Mouse (Mus musculus) liver, embryonic 14.5 days (tissue): Measurements from ENCODE around the gene Furin. TPM values are rescaled to one million over a fixed set of nuclear protein-coding genes. Genes with fewer than 3 reads are reported as not detected.

Experiments used
- ATAC-seq: fragments of 200-750 bp; cut with Nextera tagmentation; 2 replicates; pipeline ENCODE4 v1.8.0; 2017; ENCODE audit warnings: moderate number of reproducible peaks, mild to moderate bottlenecking, moderate library complexity; ENCODE audit not compliant: insufficient read depth
- DNase-seq, 3 experiments: peaks; one replicate each; pipeline ENCODE4 v3.0.0-alpha.2; 2012 to 2013; ENCODE audit warnings: low read depth in 3 of 3, low spot score in 3 of 3
- H3K27ac ChIP-seq: fragments of 300-500 bp; sonication (generic); 2 replicates; pipeline ENCODE4 v1.5.1; 2014; ENCODE audit warnings: moderate library complexity, mild to moderate bottlenecking, control low read depth, inconsistent platforms
- H3K27me3 ChIP-seq: fragments of 300-500 bp; sonication (generic); 2 replicates; pipeline ENCODE4 v1.6.1; 2014; ENCODE audit warnings: mild to moderate bottlenecking, low read length, moderate library complexity; ENCODE audit not compliant: control insufficient read depth, insufficient read depth
- H3K36me3 ChIP-seq: fragments of 300-500 bp; sonication (generic); replicated peaks from 2 replicates; pipeline ENCODE4 v1.6.1; 2014; ENCODE audit warnings: low read depth; ENCODE audit not compliant: control insufficient read depth, insufficient read depth
- H3K4me1 ChIP-seq, 2 experiments: fragments of 200-500 bp in 1 of 2; fragments of 300-500 bp in 1 of 2; sonication (generic) in 1 of 2; replicated peaks; 2 replicates each; pipeline ENCODE4 v1.6.1; 2012 to 2014; ENCODE audit warnings: antibody characterized with exemption in 1 of 2, inconsistent platforms in 1 of 2, low read length in 1 of 2; ENCODE audit not compliant: control insufficient read depth in 2 of 2, insufficient read depth in 2 of 2
- H3K4me2 ChIP-seq: fragments of 300-500 bp; sonication (generic); 2 replicates; pipeline ENCODE4 v1.6.1; 2014; ENCODE audit warnings: low read depth, mild to moderate bottlenecking, control low read depth, moderate library complexity
- H3K4me3 ChIP-seq, 2 experiments: fragments of 200-500 bp in 1 of 2; fragments of 300-500 bp in 1 of 2; sonication (generic) in 1 of 2; 2 replicates each; pipeline ENCODE4 v1.5.1; 2012 to 2014; ENCODE audit warnings: low read depth in 2 of 2, low read length in 2 of 2, mild to moderate bottlenecking in 2 of 2, control low read depth in 1 of 2, inconsistent platforms in 1 of 2, moderate library complexity in 1 of 2; ENCODE audit not compliant: insufficient read depth in 1 of 2
- H3K9ac ChIP-seq: fragments of 300-500 bp; sonication (generic); replicated peaks from 2 replicates; pipeline ENCODE4 v1.6.1; 2014; ENCODE audit warnings: mild to moderate bottlenecking, control low read depth, moderate library complexity
- H3K9me3 ChIP-seq: fragments of 300-500 bp; sonication (generic); 2 replicates; pipeline ENCODE4 v1.6.1; 2016; ENCODE audit warnings: low read length, mixed read lengths; ENCODE audit not compliant: control insufficient read depth
- CTCF ChIP-seq: IDR thresholded peaks from 2 replicates; pipeline ENCODE4 v1.5.1; 2016; ENCODE audit warnings: antibody characterized with exemption, low read depth, control low read depth
- EP300 ChIP-seq: IDR thresholded peaks from 2 replicates; pipeline ENCODE4 v1.6.1; 2016; ENCODE audit warnings: antibody characterized with exemption, low read depth
- WGBS: fragments of 180-500 bp; shearing (Covaris S2); extraction: QIAGEN DNeasy Blood & Tissue Kit; methylation state at CpG from one replicate; pipeline ENCODE4 v1.1.7; 2014; ENCODE audit not compliant: insufficient replicate concordance; 5-methylcytosine and 5-hydroxymethylcytosine counted together
- polyA plus RNA-seq, 2 experiments: library from polyadenylated mRNA; depleted of rRNA in 1 of 2; stranded (reverse) in 1 of 2; unstranded in 1 of 2; fragments of >200 nt; fragmentation: Nextera tagmentation in 1 of 2; extraction: Ambion mirVana in 1 of 2; gene quantifications; 2 replicates each; pipeline versions ENCODE4 v1.2.1 to v1.2.3; 2012 to 2014

Gene Furin
- polyA plus RNA-seq, 2 experiments, result 3.8 to 6.0 TPM

DNA sequence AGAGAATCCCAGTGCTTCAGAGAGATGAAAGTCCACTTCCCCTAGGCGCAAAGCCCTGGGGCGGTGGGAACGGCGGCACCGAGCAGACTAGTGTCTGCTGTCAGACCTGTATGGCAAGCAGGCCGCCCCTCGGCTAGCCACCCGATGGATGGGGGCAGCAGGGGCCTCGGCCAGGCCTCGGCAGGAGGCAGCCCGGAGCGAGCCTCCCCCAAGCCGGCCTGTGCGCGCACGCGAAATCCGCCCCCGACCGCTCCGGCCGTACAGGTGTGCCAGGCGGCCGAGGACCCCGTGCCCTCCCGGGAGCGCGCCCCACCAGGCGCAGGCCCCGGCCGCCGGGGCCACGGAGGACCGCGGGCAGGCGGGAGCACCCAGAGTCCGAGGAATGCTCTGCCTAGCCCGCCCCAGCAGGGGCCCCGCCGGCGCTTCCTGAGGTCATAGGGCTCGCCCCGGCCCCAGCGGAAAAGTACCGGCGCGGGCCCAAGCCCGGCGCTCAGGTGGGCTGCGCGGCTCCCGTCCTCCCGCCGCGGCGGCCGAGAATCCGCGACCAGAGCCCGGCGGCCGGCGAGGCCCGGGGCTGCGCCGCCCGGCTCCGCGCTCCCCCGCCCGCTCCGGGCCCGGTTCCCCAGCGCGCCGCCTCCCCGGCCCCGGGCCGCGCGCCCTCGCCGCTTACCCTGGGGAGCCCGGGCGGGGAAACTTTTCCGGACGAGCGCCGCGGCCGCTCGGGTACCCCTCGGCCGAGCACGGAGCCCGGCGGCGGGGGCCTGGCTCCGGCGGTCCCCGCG lies 3.2 kb downstream of the Furin start:
- H3K4me3 ChIP-seq, result peak overlapping the region; percentile 61 to 63
- TF ChIP-seq EP300, result no peak
- TF ChIP-seq CTCF, result no peak

GRCm38 (mm10) chr7:80401041-80401859 lies 4.0 kb downstream of the Furin start:
- H3K4me2 ChIP-seq, result peak overlapping the region; percentile 69
- DNase-seq, result no peak
- H3K9ac ChIP-seq, result peak overlapping the region; percentile 63
- no peak for ATAC-seq
- no peak overlapping the region for H3K27ac ChIP-seq
- 22% methylated on average over 5 of the region's 5 CpGs for WGBS
- H3K4me3 ChIP-seq, result peak overlapping the region; percentile 61 to 63
- TF ChIP-seq EP300 (no peak), CTCF (no peak)
- peaks cover 32% of the 10 kb centered on the region for H3K27me3 ChIP-seq
- no peaks in the 10 kb centered on the region; the same call in 1 of the 2 replicates for H3K36me3 ChIP-seq
- H3K4me1 ChIP-seq, result peaks cover 0 to 9% of the 10 kb centered on the region in 2 experiments; a peak in 1 of 4 replicates
- H3K9me3 ChIP-seq, result no peaks in the 10 kb centered on the region

More for the DNA sequence above, 3.2 kb downstream of the Furin start:
- Histone ChIP-seq H3K9ac (peak overlapping the region; percentile 63), H3K4me1 (peaks cover 0 to 9% of the 10 kb centered on the region in 2 experiments; a peak in 1 of 4 replicates), H3K9me3 (no peaks in the 10 kb centered on the region), H3K4me2 (peak overlapping the region; percentile 69), H3K36me3 (no peaks in the 10 kb centered on the region), H3K27me3 (peaks cover 32% of the 10 kb centered on the region), H3K27ac (no peak overlapping the region)
- ATAC-seq (peak; percentile 55), DNase-seq (no peak)
- WGBS, result under 1% methylated on average over 101 of the region's 102 CpGs

GRCm38 (mm10) chr7:80400571-80400970 lies 4.7 kb downstream of the Furin start:
- Histone ChIP-seq H3K27ac (no peak overlapping the region), H3K9me3 (no peaks in the 10 kb centered on the region), H3K4me3 (peak overlapping the region in 1 of 2 experiments; percentile 10; a peak in 1 of 4 replicates), H3K36me3 (no peaks in the 10 kb centered on the region; the same call in 1 of the 2 replicates), H3K4me2 (peak overlapping the region; percentile 69), H3K4me1 (peaks cover 0 to 9% of the 10 kb centered on the region in 2 experiments; a peak in 1 of 4 replicates), H3K27me3 (peaks cover 32% of the 10 kb centered on the region), H3K9ac (no peak overlapping the region)
- DNase-seq (no peak), ATAC-seq (no peak)
- TF ChIP-seq CTCF (no peak), EP300 (no peak)
- 66% methylated on average over 6 of the region's 6 CpGs for WGBS

- WGBS, result 70% methylated on average over 5 of the region's 5 CpGs
- Histone ChIP-seq H3K9me3 (no peaks in the 10 kb centered on the region), H3K4me3 (no peak overlapping the region), H3K4me2 (peak overlapping the region; percentile 69), H3K27ac (no peak overlapping the region), H3K27me3 (peaks cover 32% of the 10 kb centered on the region), H3K4me1 (peaks cover 0 to 9% of the 10 kb centered on the region in 2 experiments; a peak in 1 of 4 replicates), H3K9ac (no peak overlapping the region), H3K36me3 (no peaks in the 10 kb centered on the region; the same call in 1 of the 2 replicates)
- no peak for DNase-seq
- TF ChIP-seq EP300, result no peak
- peak; percentile 31; the same call in 1 of the 2 replicates for TF ChIP-seq CTCF
- peak; percentile 16; the same call in 1 of the 2 replicates for ATAC-seq
These were observed 5.1 kb downstream of the Furin start for GRCm38 (mm10) chr7:80400099-80400498.
